Mouse (Mus musculus) heart, embryonic 13.5 days (tissue): Measurements from ENCODE around the gene E130309D02Rik. TPM values are rescaled to one million over a fixed set of nuclear protein-coding genes. Genes with fewer than 3 reads are reported as not detected.
A peak's percentile ranks its signal among the peaks of the same experiment; 100 is the strongest.

Source experiments
- ATAC-seq: fragments of 200-750 bp; cut with Nextera tagmentation; 2 replicates; pipeline ENCODE4 v1.8.0; 2017; ENCODE audit warnings: moderate TSS enrichment; ENCODE audit not compliant: insufficient number of reproducible peaks, low FRiP score, low TSS enrichment; ENCODE audit errors: extremely low read depth
- H3K27ac ChIP-seq: fragments of 300-500 bp; sonication (generic); replicated peaks from 2 replicates; pipeline ENCODE4 v1.5.1; 2015; ENCODE audit warnings: moderate library complexity, mild to moderate bottlenecking, inconsistent platforms
- H3K27me3 ChIP-seq: fragments of 300-500 bp; sonication (generic); replicated peaks from 2 replicates; pipeline ENCODE4 v1.6.1; 2015; ENCODE audit warnings: mild to moderate bottlenecking, inconsistent platforms
- H3K36me3 ChIP-seq: fragments of 300-500 bp; sonication (generic); 2 replicates; pipeline ENCODE4 v1.6.1; 2015; ENCODE audit warnings: mild to moderate bottlenecking, inconsistent platforms
- H3K4me1 ChIP-seq: fragments of 300-500 bp; sonication (generic); 2 replicates; pipeline ENCODE4 v1.6.1; 2015; ENCODE audit warnings: inconsistent platforms
- H3K4me2 ChIP-seq: fragments of 300-500 bp; sonication (generic); 2 replicates; pipeline ENCODE4 v1.6.1; 2015; ENCODE audit warnings: inconsistent platforms, mild to moderate bottlenecking, moderate library complexity
- H3K4me3 ChIP-seq: fragments of 300-500 bp; sonication (generic); 2 replicates; pipeline ENCODE4 v1.5.1; 2015; ENCODE audit warnings: moderate library complexity, mild to moderate bottlenecking, inconsistent platforms
- H3K9ac ChIP-seq: fragments of 300-500 bp; sonication (generic); 2 replicates; pipeline ENCODE4 v1.6.1; 2015; ENCODE audit warnings: inconsistent platforms, mild to moderate bottlenecking, moderate library complexity
- H3K9me3 ChIP-seq: fragments of 300-500 bp; sonication (generic); 2 replicates; pipeline ENCODE4 v1.6.1; 2016; ENCODE audit warnings: inconsistent platforms
- WGBS: fragments of 180-500 bp; shearing (Covaris S2); methylation state at CpG from one replicate; pipeline ENCODE4 v1.1.7; 2015; ENCODE audit warnings: mixed read lengths; 5-methylcytosine and 5-hydroxymethylcytosine counted together
- polyA plus RNA-seq: library from polyadenylated mRNA; unstranded; fragments of >200 nt; fragmentation: Nextera tagmentation; extraction: Ambion mirVana; gene quantifications from 2 replicates; pipeline ENCODE4 v1.2.1, GENCODE M21; 2015

Gene E130309D02Rik
- polyA plus RNA-seq, 1 experiment from 2014 or later: 22.7 TPM

DNA sequence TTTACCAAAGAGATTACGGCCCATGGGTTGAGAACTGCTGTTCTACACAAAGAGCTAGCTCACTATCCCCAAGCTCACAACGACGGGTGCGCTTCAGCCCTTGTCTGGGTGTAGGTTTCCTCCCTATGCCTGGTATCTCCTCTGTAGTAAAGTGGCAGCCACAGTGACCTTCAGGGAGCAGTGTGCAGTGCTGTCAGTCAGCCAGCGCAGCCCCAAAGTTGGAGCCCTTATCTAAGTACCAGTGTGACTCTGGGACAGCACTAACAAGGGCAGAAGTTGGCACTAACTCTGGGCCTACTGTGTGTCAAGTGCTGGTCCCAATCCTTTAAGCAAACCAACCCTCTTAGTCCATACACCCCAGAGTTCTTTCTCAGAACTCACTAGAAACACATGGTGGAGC lies 6.3 kb downstream of the E130309D02Rik start:
- Histone ChIP-seq H3K9me3 (no peaks in the 10 kb centered on the region), H3K4me1 (peaks cover 19% of the 10 kb centered on the region), H3K4me2 (no peak overlapping the region), H3K9ac (no peak overlapping the region), H3K36me3 (peaks cover 98% of the 10 kb centered on the region), H3K4me3 (no peak overlapping the region), H3K27ac (no peak overlapping the region; the same call in 1 of the 2 replicates), H3K27me3 (no peaks in the 10 kb centered on the region)
- ATAC-seq: no peak
- 74% methylated on average over 5 of the region's 5 CpGs for whole genome bisulfite sequencing

DNA sequence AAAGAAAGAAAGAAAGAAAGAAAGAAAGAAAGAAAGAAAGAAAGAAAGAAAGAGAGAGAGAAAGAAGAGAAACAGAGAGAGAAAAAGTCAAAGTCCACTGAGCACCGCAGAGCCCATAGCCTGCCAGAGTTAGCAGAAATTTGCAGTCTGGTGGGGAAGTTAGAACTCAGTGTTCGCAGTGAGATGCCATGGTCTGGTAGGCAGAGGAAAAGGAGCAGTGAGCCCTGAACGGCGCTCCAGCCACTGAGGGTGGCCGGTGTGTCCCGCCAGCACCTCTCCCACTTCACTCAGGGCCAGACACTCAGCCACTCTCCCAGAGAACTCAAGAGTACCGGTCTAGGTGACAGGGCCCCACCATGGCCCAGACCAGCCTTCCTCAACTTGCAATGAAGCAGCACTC lies 10.9 kb downstream of the E130309D02Rik start:
- Histone ChIP-seq H3K27me3 (no peaks in the 10 kb centered on the region), H3K4me2 (no peak overlapping the region), H3K4me3 (no peak overlapping the region), H3K9me3 (no peaks in the 10 kb centered on the region), H3K27ac (no peak overlapping the region), H3K36me3 (peaks cover 98% of the 10 kb centered on the region), H3K4me1 (peaks cover 9% of the 10 kb centered on the region; the same call in 1 of the 2 replicates), H3K9ac (no peak overlapping the region)
- ATAC-seq: no peak
- 83% methylated on average over 7 of the region's 7 CpGs for WGBS

DNA sequence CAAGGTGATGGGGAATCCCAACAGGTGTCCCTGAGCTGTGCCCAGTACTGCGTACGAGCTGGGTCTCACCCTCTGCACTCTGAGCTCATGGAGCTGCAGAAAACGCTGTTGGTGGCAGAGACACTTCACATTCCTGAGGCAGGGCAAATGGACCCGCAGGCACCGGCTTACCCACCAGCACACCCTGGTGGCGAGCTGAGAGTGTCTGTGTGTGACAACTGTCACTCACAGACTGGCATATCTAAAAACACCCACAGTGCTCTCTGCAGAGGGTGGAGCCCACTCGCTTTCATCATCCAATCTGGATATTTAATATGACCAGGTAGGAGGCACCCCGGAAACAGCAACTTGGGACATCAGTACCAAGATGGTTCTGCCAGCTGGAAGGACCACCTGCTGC lies 13.9 kb downstream of the E130309D02Rik start:
- H3K36me3 ChIP-seq: peaks cover 76% of the 10 kb centered on the region
- no peak overlapping the region for H3K9ac ChIP-seq
- H3K27me3 ChIP-seq: no peaks in the 10 kb centered on the region
- no peak overlapping the region for H3K27ac ChIP-seq
- 66% methylated on average over 8 of the region's 8 CpGs for WGBS
- H3K4me2 ChIP-seq: no peak overlapping the region
- no peaks in the 10 kb centered on the region for H3K9me3 ChIP-seq
- ATAC-seq: no peak
- H3K4me1 ChIP-seq: peaks cover 15% of the 10 kb centered on the region
- H3K4me3 ChIP-seq: no peak overlapping the region

DNA sequence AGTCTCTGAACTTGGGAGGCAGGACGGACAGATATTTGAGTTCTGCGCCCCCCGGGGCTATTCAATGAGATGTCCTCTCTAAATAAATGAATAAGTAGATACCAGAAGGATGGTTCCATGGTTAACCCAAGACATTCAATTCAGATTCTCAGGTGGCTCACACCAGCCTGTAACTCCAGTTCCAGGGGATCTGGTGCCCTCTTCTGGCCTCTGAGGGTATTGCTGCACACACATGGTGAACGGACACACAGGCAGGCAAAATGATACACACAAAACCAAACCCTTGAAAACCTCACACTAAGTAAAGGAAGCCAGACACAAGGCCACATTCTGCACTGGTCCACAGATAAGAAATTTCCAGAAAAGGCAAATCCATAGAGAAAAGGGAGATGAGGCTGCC lies 15.5 kb downstream of the E130309D02Rik start:
- H3K27me3 ChIP-seq: peaks cover 7% of the 10 kb centered on the region
- no peak overlapping the region for H3K4me3 ChIP-seq
- no peak overlapping the region for H3K9ac ChIP-seq
- 94% methylated on average over 4 of the region's 4 CpGs for whole genome bisulfite sequencing
- no peak overlapping the region for H3K27ac ChIP-seq
- H3K36me3 ChIP-seq: peaks cover 59% of the 10 kb centered on the region
- ATAC-seq: no peak
- no peaks in the 10 kb centered on the region for H3K9me3 ChIP-seq
- H3K4me2 ChIP-seq: no peak overlapping the region
- peaks cover 12% of the 10 kb centered on the region for H3K4me1 ChIP-seq

DNA sequence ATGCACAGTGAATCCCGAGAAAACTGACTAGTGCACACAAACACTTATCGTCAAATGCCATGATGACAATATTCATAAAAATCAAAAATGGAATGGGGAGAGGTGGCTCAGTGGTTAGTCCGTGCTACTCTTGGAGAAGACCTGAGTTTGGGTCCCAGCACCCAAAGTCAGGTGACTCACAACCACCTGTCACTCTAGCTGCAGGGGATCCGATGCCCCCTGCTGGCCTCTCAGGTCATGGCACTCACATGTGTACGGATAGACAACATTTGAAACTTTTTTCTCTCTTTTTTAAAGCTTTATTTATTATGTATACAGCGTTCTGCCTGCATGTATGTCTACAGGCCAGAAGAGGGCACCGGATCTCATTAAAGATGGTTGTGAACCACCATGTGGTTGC lies 16.8 kb downstream of the E130309D02Rik start:
- 89% methylated on average over 7 of the region's 7 CpGs for WGBS
- no peak for ATAC-seq
- Histone ChIP-seq H3K36me3 (peaks cover 49% of the 10 kb centered on the region), H3K27ac (no peak overlapping the region), H3K4me3 (no peak overlapping the region), H3K9me3 (no peaks in the 10 kb centered on the region), H3K9ac (no peak overlapping the region), H3K4me2 (no peak overlapping the region), H3K27me3 (peaks cover 20% of the 10 kb centered on the region), H3K4me1 (peaks cover 20% of the 10 kb centered on the region)

DNA sequence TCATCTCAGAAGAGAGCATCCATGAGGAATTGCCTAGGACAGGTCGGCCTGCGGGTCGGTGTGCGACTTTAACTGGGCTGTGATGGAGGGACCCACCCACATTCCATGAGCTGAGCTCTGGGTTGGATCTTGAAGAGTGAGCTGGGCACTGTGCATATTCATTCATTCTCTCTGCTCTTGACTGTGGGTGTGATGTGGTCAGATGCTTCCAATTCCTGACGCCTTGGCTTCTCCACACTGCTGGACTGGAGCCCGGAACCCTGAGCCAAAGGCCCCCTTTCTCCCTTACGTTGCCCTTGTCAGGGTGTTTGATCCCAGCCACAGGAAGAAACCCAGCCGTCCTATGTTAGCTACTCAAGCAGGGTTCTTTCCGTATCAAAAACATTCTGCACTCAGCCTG lies 17.2 kb downstream of the E130309D02Rik start:
- H3K9ac ChIP-seq: no peak overlapping the region
- 77% methylated on average over 9 of the region's 9 CpGs for WGBS
- peaks cover 24% of the 10 kb centered on the region for H3K4me1 ChIP-seq
- H3K27me3 ChIP-seq: peaks cover 24% of the 10 kb centered on the region
- H3K9me3 ChIP-seq: no peaks in the 10 kb centered on the region
- H3K4me3 ChIP-seq: no peak overlapping the region
- H3K4me2 ChIP-seq: no peak overlapping the region
- H3K36me3 ChIP-seq: peaks cover 45% of the 10 kb centered on the region
- no peak for ATAC-seq
- H3K27ac ChIP-seq: no peak overlapping the region

DNA sequence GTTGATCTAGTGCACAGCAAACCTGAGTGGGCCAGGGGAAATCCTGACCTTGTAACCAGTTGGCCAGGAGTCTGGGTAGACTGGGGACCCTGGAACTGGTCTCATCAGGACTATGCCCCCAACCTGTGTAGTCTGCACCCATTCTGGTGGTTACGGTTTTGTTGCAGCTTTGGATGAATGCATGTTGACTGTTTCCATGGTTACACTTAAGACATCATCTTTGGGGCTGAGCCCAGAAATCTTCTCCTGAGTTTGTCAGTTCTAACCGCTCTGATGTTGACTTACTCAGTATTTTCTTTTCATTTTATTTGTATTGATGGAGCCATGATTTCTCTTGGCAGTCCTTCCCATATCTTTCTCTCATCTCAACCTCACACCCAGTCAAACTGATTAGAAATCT lies 19.8 kb downstream of the E130309D02Rik start:
- H3K36me3 ChIP-seq: peaks cover 18% of the 10 kb centered on the region
- peaks cover 50% of the 10 kb centered on the region for H3K27me3 ChIP-seq
- WGBS: 91% methylated on average over 2 of the region's 2 CpGs
- no peak for ATAC-seq
- H3K4me2 ChIP-seq: no peak overlapping the region
- H3K4me1 ChIP-seq: peaks cover 28% of the 10 kb centered on the region
- H3K4me3 ChIP-seq: no peak overlapping the region
- H3K27ac ChIP-seq: no peak overlapping the region
- no peak overlapping the region for H3K9ac ChIP-seq
- no peaks in the 10 kb centered on the region for H3K9me3 ChIP-seq

DNA sequence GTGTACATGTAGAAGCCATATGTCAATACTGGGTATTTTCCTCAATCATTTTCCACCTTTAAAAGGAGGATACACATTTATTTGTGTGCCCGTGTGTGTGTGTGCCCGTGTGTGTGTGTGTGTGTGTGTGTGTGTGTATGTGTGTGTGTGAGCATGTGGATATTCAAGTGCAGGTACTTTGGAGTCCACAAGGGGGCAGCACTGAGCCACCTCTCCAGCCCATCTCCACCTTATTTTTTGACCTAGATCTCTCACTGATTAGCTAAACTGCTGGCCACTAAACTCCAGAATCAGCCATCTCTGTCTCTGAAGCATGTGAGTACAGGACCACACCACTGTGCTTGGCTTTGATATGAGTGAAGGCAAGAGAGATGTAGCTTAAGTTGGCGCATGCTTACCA lies 20.3 kb downstream of the E130309D02Rik start:
- H3K4me3 ChIP-seq: no peak overlapping the region
- H3K4me1 ChIP-seq: peaks cover 28% of the 10 kb centered on the region
- WGBS: 79% methylated on average over 3 of the region's 3 CpGs
- no peak overlapping the region for H3K4me2 ChIP-seq
- H3K9ac ChIP-seq: no peak overlapping the region
- H3K9me3 ChIP-seq: no peaks in the 10 kb centered on the region
- no peak for ATAC-seq
- no peak overlapping the region for H3K27ac ChIP-seq
- H3K27me3 ChIP-seq: peaks cover 55% of the 10 kb centered on the region
- H3K36me3 ChIP-seq: peaks cover 13% of the 10 kb centered on the region

DNA sequence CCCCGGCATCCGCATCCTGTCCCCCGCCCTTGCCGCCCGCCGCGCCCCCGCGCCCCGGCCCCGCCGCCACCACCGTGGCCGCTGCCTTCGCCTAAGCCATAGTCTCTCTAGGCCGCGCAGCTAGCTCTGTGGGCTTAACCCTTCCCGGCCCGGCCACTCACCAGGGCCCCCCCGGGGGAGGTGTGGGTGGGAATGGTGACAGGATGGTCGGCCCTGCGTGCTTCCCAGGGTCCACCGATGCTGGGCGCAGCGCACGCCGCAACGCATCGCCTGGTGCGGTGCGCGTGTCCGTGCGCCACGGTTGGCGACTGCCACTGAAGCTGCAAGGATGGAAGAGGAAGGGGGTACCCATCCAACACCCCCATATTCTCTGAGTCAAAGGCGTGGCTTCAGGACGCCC lies 21.8 kb downstream of the E130309D02Rik start, which contains the start of gene Zfp853:
Zfp853 (minus strand) TSS at position 220 of the 400 bp plus-strand sequence.
- peak within 1 kb of the TSS; percentile 57 for H3K4me3 ChIP-seq
- no peaks in the 10 kb centered on the region for H3K36me3 ChIP-seq
- H3K27ac ChIP-seq: no peak within 1 kb of the TSS
- no peak for ATAC-seq
- peaks cover 29% of the 10 kb centered on the region for H3K4me1 ChIP-seq
- H3K27me3 ChIP-seq: peaks cover 70% of the 10 kb centered on the region
- H3K9me3 ChIP-seq: no peaks in the 10 kb centered on the region
- 5% methylated on average over 22 of the region's 38 CpGs for WGBS
- peak within 1 kb of the TSS; percentile 75 for H3K9ac ChIP-seq
- peak within 1 kb of the TSS; percentile 86 for H3K4me2 ChIP-seq

DNA sequence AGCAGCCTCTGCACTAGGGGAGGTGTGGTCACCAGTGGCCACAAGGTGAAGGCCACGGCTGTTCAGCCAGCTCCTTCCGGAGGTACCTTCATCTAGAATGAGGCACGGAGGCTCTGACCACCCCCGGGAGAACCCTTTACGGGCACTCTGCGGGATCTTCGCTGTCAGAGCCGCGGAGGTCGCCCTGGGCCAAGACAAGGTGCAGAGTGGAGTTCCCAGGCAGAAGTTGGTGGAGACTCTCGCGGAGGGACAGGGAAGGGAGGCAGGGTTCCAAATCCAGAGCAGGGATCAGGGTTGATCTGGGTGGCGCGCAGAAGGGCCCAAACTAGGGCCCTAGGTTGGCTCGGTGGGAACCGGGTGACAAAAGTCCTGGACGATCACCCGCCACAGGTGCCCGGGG lies 22.3 kb downstream of the E130309D02Rik start:
- no peak overlapping the region for H3K27ac ChIP-seq
- H3K4me2 ChIP-seq: peak overlapping the region; percentile 86
- H3K9me3 ChIP-seq: no peaks in the 10 kb centered on the region
- WGBS: 2% methylated on average over 18 of the region's 19 CpGs
- H3K4me1 ChIP-seq: peaks cover 30% of the 10 kb centered on the region
- no peaks in the 10 kb centered on the region for H3K36me3 ChIP-seq
- H3K4me3 ChIP-seq: peak overlapping the region; percentile 57
- no peak for ATAC-seq
- H3K27me3 ChIP-seq: peaks cover 75% of the 10 kb centered on the region
- peak overlapping the region; percentile 75 for H3K9ac ChIP-seq

DNA sequence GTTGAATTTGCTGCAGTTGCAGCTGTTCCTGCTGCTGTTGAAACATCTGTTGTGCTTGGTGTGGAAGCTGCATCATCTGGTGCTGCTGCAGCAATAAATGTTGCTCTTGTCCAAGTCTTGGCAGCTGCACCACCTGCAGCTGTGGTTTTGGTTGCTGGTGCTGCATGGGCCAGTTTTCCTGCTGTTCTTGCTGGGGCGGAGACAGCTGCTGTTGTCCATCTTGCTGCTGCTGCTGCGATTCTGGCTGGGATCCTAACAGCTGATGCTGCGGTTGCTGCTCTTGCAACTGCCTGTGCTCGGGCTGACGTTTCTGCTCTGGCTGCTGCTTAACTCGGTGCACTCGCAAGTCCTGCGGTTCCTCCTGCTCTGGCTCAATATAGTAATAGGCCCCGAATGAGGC lies 25.9 kb downstream of the E130309D02Rik start:
- Histone ChIP-seq H3K36me3 (no peaks in the 10 kb centered on the region), H3K27ac (no peak overlapping the region), H3K4me1 (peaks cover 27% of the 10 kb centered on the region), H3K9me3 (no peaks in the 10 kb centered on the region; the same call in 1 of the 2 replicates), H3K4me2 (no peak overlapping the region), H3K9ac (no peak overlapping the region), H3K4me3 (no peak overlapping the region), H3K27me3 (peaks cover 100% of the 10 kb centered on the region)
- ATAC-seq: no peak
- WGBS: 73% methylated on average over 9 of the region's 9 CpGs

DNA sequence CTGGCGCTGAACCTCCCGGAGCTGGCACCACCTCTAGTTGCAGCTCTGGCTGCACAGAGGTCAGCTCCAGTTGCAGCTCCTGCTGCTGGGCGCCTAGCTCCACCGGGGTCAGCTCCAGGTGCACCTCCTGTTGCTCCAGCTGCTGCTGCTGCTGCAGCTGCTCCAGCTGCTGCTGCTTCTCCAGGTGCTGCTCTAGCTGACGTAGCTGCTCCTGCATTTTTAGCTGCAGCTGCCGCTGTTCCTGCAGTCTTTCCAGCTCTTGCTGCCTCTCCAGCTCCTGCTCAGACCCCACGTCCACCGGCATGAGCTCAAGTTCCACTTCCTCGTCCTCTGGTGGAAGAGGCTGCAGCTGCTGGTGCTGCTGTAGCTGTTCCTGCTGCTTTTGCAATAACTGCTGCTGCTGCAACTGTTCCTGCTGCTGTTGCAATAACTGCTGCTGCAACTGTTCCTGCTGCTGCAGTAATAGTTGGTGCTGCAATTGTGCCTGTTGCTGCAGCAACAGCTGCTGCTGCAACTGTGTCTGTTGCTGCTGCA lies 26.7 kb downstream of the E130309D02Rik start:
- 16% methylated on average over 9 of the region's 9 CpGs for WGBS

More for the DNA sequence above, 26.7 kb downstream of the E130309D02Rik start:
- H3K4me3 ChIP-seq: peak overlapping the region; percentile 49
- no peaks in the 10 kb centered on the region; the same call in 1 of the 2 replicates for H3K9me3 ChIP-seq
- no peaks in the 10 kb centered on the region for H3K36me3 ChIP-seq
- ATAC-seq: no peak
- H3K4me1 ChIP-seq: peaks cover 19% of the 10 kb centered on the region
- H3K27ac ChIP-seq: no peak overlapping the region
- peaks cover 98% of the 10 kb centered on the region for H3K27me3 ChIP-seq
- peak overlapping the region; percentile 72 for H3K4me2 ChIP-seq
- peak overlapping the region; percentile 67 for H3K9ac ChIP-seq
